ENCODE assay signal across 27 mouse cellular contexts in the genomic region with DNA sequence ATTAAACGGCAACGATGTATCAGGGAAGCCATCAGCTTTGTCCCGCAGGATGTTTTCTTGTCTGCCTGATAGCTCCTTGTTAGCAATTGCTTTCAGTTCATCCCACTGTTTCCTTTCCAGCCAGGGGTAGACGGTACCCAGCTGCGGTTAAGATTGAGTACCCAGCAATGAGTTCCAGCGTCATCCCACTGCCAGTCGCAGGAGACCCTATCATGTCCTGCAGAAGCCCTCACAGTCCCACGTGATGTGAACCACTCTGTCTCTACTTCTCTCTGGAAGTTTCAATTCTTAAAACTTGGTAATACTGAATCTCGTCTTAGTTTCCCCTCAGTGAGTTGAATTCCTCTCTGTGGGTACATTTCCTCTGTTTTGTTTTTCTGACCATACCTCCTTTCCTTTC. TPM values are rescaled to one million over a fixed set of nuclear protein-coding genes. Genes with fewer than 3 reads are reported as not detected.
DNase-seq lines count a peak whose midpoint lies in the region; ATAC-seq and TF ChIP-seq lines count a peak whose summit lies in the region.
"Had no signal": no experiment of that assay in that cellular context is flagged by ENCODE, and none has a peak within 500 bp of the region (broad histone marks: within the 10 kb centered on the region; RNA-seq: fewer than 3 reads in every experiment).

No protein-coding gene starts in this region.

- peak; percentile 46 for DNase-seq in heart, embryonic 10.5 days (ENCODE audit: low spot score)
- DNase-seq in spleen, adult 2 months (ENCODE audit: low read depth in 1 of 2, low spot score in 2 of 2): no peak
- no peak for DNase-seq in spleen, postnatal 10 days (ENCODE audit: low spot score in 2 of 2)
- peak; percentile 9 to 10 for DNase-seq in monocyte, adult 2 months (ENCODE audit: low read depth in 1 of 2, low spot score in 2 of 2)
- no peak for DNase-seq in left cerebral cortex, adult 2 months (ENCODE audit: extremely low spot score in 1 of 2, low spot score in 2 of 2)
- DNase-seq in lung, postnatal 36 days: no peak
- DNase-seq: adrenal gland, postnatal 25 days; cerebellum, adult 18-20 months; cerebellum, postnatal 36 days; gastrocnemius, adult 2 months; heart, postnatal 10 days; retina, postnatal 1 day; thymus, postnatal 14 days had no signal

- H3K36me3 ChIP-seq in heart, embryonic 10.5 days: no peaks in the 10 kb centered on the region
- no peaks in the 10 kb centered on the region for H3K36me3 ChIP-seq in heart, embryonic 11.5 days (ENCODE audit: control insufficient read depth, insufficient read depth, low read length)
- H3K36me3 ChIP-seq in spleen, adult 2 months (ENCODE audit: control insufficient read depth, insufficient read depth, low read length): no peaks in the 10 kb centered on the region
- H3K36me3 ChIP-seq: embryonic facial prominence, embryonic 15.5 days; heart, embryonic 12.5 days; midbrain, embryonic 13.5 days; neural tube, embryonic 12.5 days had no signal

- H3K4me1 ChIP-seq in heart, embryonic 10.5 days: 0 out of 2 replicates have a peak, but pooled peaks cover 9% of the 10 kb centered on the region
- no peaks in the 10 kb centered on the region for H3K4me1 ChIP-seq in heart, embryonic 11.5 days (ENCODE audit: control insufficient read depth, insufficient read depth, low read length)
- no peaks in the 10 kb centered on the region for H3K4me1 ChIP-seq in spleen, adult 2 months (ENCODE audit: control insufficient read depth, insufficient read depth, insufficient read length)
- H3K4me1 ChIP-seq: megakaryocyte, embryonic 14.5 days had no signal

- no peak overlapping the region for H3K4me3 ChIP-seq in heart, embryonic 10.5 days
- no peak overlapping the region for H3K4me3 ChIP-seq in heart, embryonic 11.5 days (ENCODE audit: low read depth, low read length)
- H3K4me3 ChIP-seq in spleen, adult 2 months (ENCODE audit: extremely low read depth, insufficient read depth, insufficient read length): no peak overlapping the region
- no peak overlapping the region for H3K4me3 ChIP-seq in left cerebral cortex, adult 2 months
- H3K4me3 ChIP-seq: embryonic facial prominence, embryonic 15.5 days; gastrocnemius, adult 2 months; heart, embryonic 12.5 days; megakaryocyte, embryonic 14.5 days; midbrain, embryonic 13.5 days; neural tube, embryonic 12.5 days had no signal

- H3K4me2 ChIP-seq in heart, embryonic 11.5 days: no peak overlapping the region
- H3K4me2 ChIP-seq: embryonic facial prominence, embryonic 15.5 days; heart, embryonic 12.5 days; midbrain, embryonic 13.5 days; neural tube, embryonic 12.5 days had no signal

- no peaks in the 10 kb centered on the region for H3K9me3 ChIP-seq in heart, embryonic 10.5 days
- H3K9me3 ChIP-seq in heart, embryonic 11.5 days (replicated peaks; ENCODE audit: control insufficient read depth, low read length): no peaks in the 10 kb centered on the region
- H3K9me3 ChIP-seq: embryonic facial prominence, embryonic 15.5 days; heart, embryonic 12.5 days; midbrain, embryonic 13.5 days; neural tube, embryonic 12.5 days had no signal

- no peak for TF ChIP-seq POLR2A in spleen, adult 2 months (IDR thresholded peaks at IDR 0.05; ENCODE audit: low read depth, low read length)

- TF ChIP-seq CTCF in spleen, adult 2 months (IDR thresholded peaks at IDR 0.05; ENCODE audit: extremely low read depth, insufficient read depth, insufficient read length, insufficient replicate concordance): no peak
- TF ChIP-seq CTCF in left cerebral cortex, adult 2 months (IDR thresholded peaks at IDR 0.05): no peak

- H3K9ac ChIP-seq in heart, embryonic 11.5 days (ENCODE audit: low read depth, low read length): no peak overlapping the region
- H3K9ac ChIP-seq: embryonic facial prominence, embryonic 15.5 days; heart, embryonic 12.5 days; liver, embryonic 14.5 days; midbrain, embryonic 13.5 days; neural tube, embryonic 12.5 days had no signal

- ATAC-seq in heart, embryonic 11.5 days (replicated peaks; ENCODE audit: insufficient number of reproducible peaks, low FRiP score, low TSS enrichment): no peak
- ATAC-seq in common myeloid progenitor, adult 5-6 weeks (replicated peaks; ENCODE audit: low read depth, poor library complexity, severe bottlenecking): peak; percentile 93
- ATAC-seq: CD4-positive, CD25-positive, alpha-beta regulatory T cell, adult 4 months; forebrain, embryonic 14.5 days; hindbrain, postnatal 0 days; intestine, postnatal 0 days; lung, postnatal 0 days; midbrain, embryonic 13.5 days had no signal

- no peak overlapping the region for H3K27ac ChIP-seq in heart, embryonic 10.5 days
- H3K27ac ChIP-seq in heart, embryonic 11.5 days (ENCODE audit: low read depth, low read length): no peak overlapping the region
- peak overlapping the region; percentile 22; the same call in 1 of the 2 replicates for H3K27ac ChIP-seq in spleen, adult 2 months (ENCODE audit: insufficient read depth, low read length)
- no peak overlapping the region for H3K27ac ChIP-seq in left cerebral cortex, adult 2 months
- H3K27ac ChIP-seq: embryonic facial prominence, embryonic 15.5 days; gastrocnemius, adult 2 months; hindbrain, postnatal 0 days; kidney, postnatal 0 days; liver, embryonic 14.5 days; midbrain, embryonic 13.5 days; neural tube, embryonic 12.5 days had no signal

- intact Hi-C loops in left cerebral cortex, adult 2 months (cut with DNase I): no loop called here

- WGBS in heart, embryonic 10.5 days: 80% methylated on average over 9 of the region's 9 CpGs
- 76% methylated on average over 9 of the region's 9 CpGs for WGBS in heart, embryonic 11.5 days (ENCODE audit: insufficient replicate concordance)
- WGBS in spleen, adult 2 months: 60% methylated on average over 9 of the region's 9 CpGs

- H3K27me3 ChIP-seq in heart, embryonic 10.5 days (ENCODE audit: insufficient read depth, poor library complexity, severe bottlenecking): no peaks in the 10 kb centered on the region
- H3K27me3 ChIP-seq in heart, embryonic 11.5 days (ENCODE audit: control insufficient read depth, insufficient read depth, low read length): no peaks in the 10 kb centered on the region
- no peaks in the 10 kb centered on the region for H3K27me3 ChIP-seq in spleen, adult 2 months (ENCODE audit: control insufficient read depth, insufficient read depth, low read length)
- H3K27me3 ChIP-seq: embryonic facial prominence, embryonic 15.5 days; heart, embryonic 12.5 days; midbrain, embryonic 13.5 days; neural tube, embryonic 12.5 days had no signal

RNA-seq across cellular contexts. Expression of gene Ptcd2, which starts 56.7 kb away (rescaled TPM):
- polyA plus RNA-seq in heart, embryonic 10.5 days (2016; fragmentation: Nextera tagmentation; extraction: Ambion mirVana): 57.9 and 60.2 TPM in 2 replicates
- polyA plus RNA-seq in heart, embryonic 11.5 days (2014; fragmentation: Nextera tagmentation; extraction: Ambion mirVana): 57.0 and 59.6 TPM in 2 replicates
- 12.1 and 12.3 TPM in 2 replicates for polyA plus RNA-seq in spleen, adult 2 months (2012; rRNA removed)
- total RNA-seq in common myeloid progenitor, adult 5-6 weeks (2017): 60.5 and 64.4 TPM in 2 replicates
- 10 to 100 TPM; 33.3 to 34.5 TPM for total RNA-seq in left cerebral cortex, adult 2 months (2021)

RNA-seq across cellular contexts. Expression of gene Mrps27, which starts 56.8 kb away (rescaled TPM):
- 93.6 and 96.0 TPM in 2 replicates for polyA plus RNA-seq in heart, embryonic 10.5 days (2016; fragmentation: Nextera tagmentation; extraction: Ambion mirVana)
- 73.1 and 86.4 TPM in 2 replicates for polyA plus RNA-seq in heart, embryonic 11.5 days (2014; fragmentation: Nextera tagmentation; extraction: Ambion mirVana)
- 6.7 and 9.0 TPM in 2 replicates for polyA plus RNA-seq in spleen, adult 2 months (2012; rRNA removed)
- 28.6 and 35.0 TPM in 2 replicates for total RNA-seq in common myeloid progenitor, adult 5-6 weeks (2017)
- total RNA-seq in left cerebral cortex, adult 2 months (2021): 10 to 100 TPM; 25.1 to 28.3 TPM

Comparison
In these comparisons a context has a peak if more than half of its experiments do, and no peak if none do; other contexts are left out.
1. DNase-seq: peak in heart, embryonic 10.5 days (single experiment) and monocyte, adult 2 months (2 of 2); none in spleen, adult 2 months (0 of 2), spleen, postnatal 10 days (0 of 2), left cerebral cortex, adult 2 months (0 of 2) and lung, postnatal 36 days (single experiment).